Mouse (Mus musculus) megakaryocyte, embryonic 14.5 days (primary cell): ENCODE results near the gene Gm11444. TPM values are rescaled to one million over a fixed set of nuclear protein-coding genes. Genes with fewer than 3 reads are reported as not detected.

Experiments
- H3K27me3 ChIP-seq: replicated peaks from 2 replicates; pipeline ENCODE3; 2012; ENCODE audit warnings: inconsistent platforms
- H3K36me3 ChIP-seq: replicated peaks from 2 replicates; pipeline ENCODE3; 2012; ENCODE audit warnings: low read length, inconsistent platforms, mixed read lengths
- H3K4me1 ChIP-seq: 2 replicates; pipeline ENCODE4 v1.6.1; 2012; ENCODE audit warnings: inconsistent platforms
- H3K4me3 ChIP-seq: replicated peaks from 2 replicates; pipeline ENCODE3; 2012; ENCODE audit warnings: moderate library complexity, mild to moderate bottlenecking, inconsistent platforms
- H3K9me3 ChIP-seq: 2 replicates; pipeline ENCODE4 v1.6.1; 2012; ENCODE audit warnings: inconsistent platforms
- FLI1 ChIP-seq: IDR thresholded peaks from 2 replicates; pipeline ENCODE4 v1.6.1; 2012; ENCODE audit warnings: low read length, inconsistent platforms, mixed read lengths
- GATA1 ChIP-seq: IDR thresholded peaks from 3 replicates; pipeline ENCODE4 v1.6.1; 2012; ENCODE audit warnings: mixed read lengths, low read length, inconsistent platforms, borderline replicate concordance
- polyA plus RNA-seq: library from polyadenylated mRNA; stranded (reverse); fragments of >175 nt; gene quantifications from 2 replicates; pipeline ENCODE4 v1.2.3, GENCODE M21; 2012; ENCODE audit warnings: low replicate concordance; ENCODE audit not compliant: insufficient read depth

Gene Gm11444
- polyA plus RNA-seq, 1 experiment, result not detected

GRCm38 (mm10) chr11:85816471-85816870 lies 33.7 kb downstream of the Gm11444 start:
- H3K4me3 ChIP-seq, result no peak overlapping the region
- TF ChIP-seq GATA1, result no peak
- no peak for TF ChIP-seq FLI1
- H3K4me1 ChIP-seq, result peaks cover 21% of the 10 kb centered on the region

GRCm38 (mm10) chr11:85814678-85815077 lies 35.5 kb downstream of the Gm11444 start:
- peaks cover 32% of the 10 kb centered on the region for H3K4me1 ChIP-seq
- no peaks in the 10 kb centered on the region for H3K36me3 ChIP-seq
- no peak for TF ChIP-seq FLI1
- TF ChIP-seq GATA1, result no peak
- no peak overlapping the region for H3K4me3 ChIP-seq
- H3K9me3 ChIP-seq, result no peaks in the 10 kb centered on the region
- H3K27me3 ChIP-seq, result peaks cover 54% of the 10 kb centered on the region

More at GRCm38 (mm10) chr11:85816471-85816870, 33.7 kb downstream of the Gm11444 start:
- Histone ChIP-seq H3K36me3 (no peaks in the 10 kb centered on the region), H3K9me3 (no peaks in the 10 kb centered on the region), H3K27me3 (peaks cover 69% of the 10 kb centered on the region)

GRCm38 (mm10) chr11:85812201-85812966 lies 37.7 kb downstream of the Gm11444 start:
- TF ChIP-seq GATA1 (no peak), FLI1 (no peak)
- Histone ChIP-seq H3K9me3 (no peaks in the 10 kb centered on the region), H3K36me3 (no peaks in the 10 kb centered on the region), H3K4me1 (peaks cover 28% of the 10 kb centered on the region), H3K4me3 (no peak overlapping the region), H3K27me3 (peaks cover 40% of the 10 kb centered on the region)

- Histone ChIP-seq H3K4me3 (no peak overlapping the region), H3K36me3 (no peaks in the 10 kb centered on the region), H3K4me1 (peaks cover 28% of the 10 kb centered on the region), H3K27me3 (peaks cover 34% of the 10 kb centered on the region), H3K9me3 (no peaks in the 10 kb centered on the region)
- TF ChIP-seq FLI1 (no peak), GATA1 (no peak)
Measured at GRCm38 (mm10) chr11:85811676-85812075, 38.5 kb downstream of the Gm11444 start.

- Histone ChIP-seq H3K27me3 (peaks cover 33% of the 10 kb centered on the region), H3K4me3 (peak overlapping the region; percentile 74), H3K4me1 (peaks cover 28% of the 10 kb centered on the region), H3K36me3 (no peaks in the 10 kb centered on the region), H3K9me3 (no peaks in the 10 kb centered on the region)
- TF ChIP-seq GATA1 (no peak), FLI1 (no peak)
Measured at GRCm38 (mm10) chr11:85811229-85811628, 38.9 kb downstream of the Gm11444 start.

- Histone ChIP-seq H3K36me3 (no peaks in the 10 kb centered on the region), H3K4me3 (no peak overlapping the region), H3K9me3 (no peaks in the 10 kb centered on the region), H3K27me3 (peaks cover 30% of the 10 kb centered on the region), H3K4me1 (peaks cover 25% of the 10 kb centered on the region)
- TF ChIP-seq FLI1 (no peak), GATA1 (no peak)
Measured at GRCm38 (mm10) chr11:85807353-85807752, 42.8 kb downstream of the Gm11444 start.

- peaks cover 43% of the 10 kb centered on the region for H3K27me3 ChIP-seq
- H3K4me3 ChIP-seq, result no peak overlapping the region
- no peak for TF ChIP-seq FLI1
- no peak for TF ChIP-seq GATA1
- peaks cover 10% of the 10 kb centered on the region for H3K4me1 ChIP-seq
- no peaks in the 10 kb centered on the region for H3K9me3 ChIP-seq
- H3K36me3 ChIP-seq, result no peaks in the 10 kb centered on the region
Measured at GRCm38 (mm10) chr11:85805779-85806178, 44.4 kb downstream of the Gm11444 start.

- no peak overlapping the region for H3K4me3 ChIP-seq
- peaks cover 53% of the 10 kb centered on the region for H3K27me3 ChIP-seq
- H3K4me1 ChIP-seq, result peaks cover 5% of the 10 kb centered on the region
- TF ChIP-seq FLI1, result no peak
- TF ChIP-seq GATA1, result no peak
- no peaks in the 10 kb centered on the region for H3K9me3 ChIP-seq
- H3K36me3 ChIP-seq, result no peaks in the 10 kb centered on the region
Measured at GRCm38 (mm10) chr11:85804048-85804447, 46.1 kb downstream of the Gm11444 start.

- Histone ChIP-seq H3K36me3 (no peaks in the 10 kb centered on the region), H3K9me3 (no peaks in the 10 kb centered on the region), H3K4me1 (peaks cover 5% of the 10 kb centered on the region), H3K4me3 (no peak overlapping the region), H3K27me3 (peaks cover 67% of the 10 kb centered on the region)
- no peak for TF ChIP-seq FLI1
- no peak for TF ChIP-seq GATA1
Measured at GRCm38 (mm10) chr11:85800380-85800779, 49.8 kb downstream of the Gm11444 start.

- TF ChIP-seq GATA1 (no peak), FLI1 (no peak)
- H3K9me3 ChIP-seq, result no peaks in the 10 kb centered on the region
- peaks cover 63% of the 10 kb centered on the region for H3K27me3 ChIP-seq
- H3K36me3 ChIP-seq, result no peaks in the 10 kb centered on the region
- H3K4me3 ChIP-seq, result no peak overlapping the region
- H3K4me1 ChIP-seq, result peaks cover 5% of the 10 kb centered on the region
Measured at GRCm38 (mm10) chr11:85799856-85800255, 50.3 kb downstream of the Gm11444 start.
